Mouse (Mus musculus): ENCODE results near the gene Zbtb16. TPM values are rescaled to one million over a fixed set of nuclear protein-coding genes. Genes with fewer than 3 reads are reported as not detected.

The Zbtb16 gene
- polyA plus RNA-seq, 1 experiment from 2014 or later, result 13.3 TPM

GRCm38 (mm10) chr9:48655525-48656169, 180.4 kb downstream of the Zbtb16 start:
- Histone ChIP-seq H3K9ac (ENCODE audit: low read length) (no peak overlapping the region), H3K4me1 (replicated peaks; ENCODE audit: control insufficient read depth, insufficient read depth, low read length) (peaks cover 14% of the 10 kb centered on the region; the same call in 1 of the 2 replicates), H3K9me3 (ENCODE audit: control insufficient read depth, low read length) (peaks cover 4% of the 10 kb centered on the region), H3K4me2 (ENCODE audit: low read depth, low read length) (no peak overlapping the region), H3K27me3 (ENCODE audit: control insufficient read depth, insufficient read depth, low read depth, low read length) (no peaks in the 10 kb centered on the region; the same call in 1 of the 2 replicates), H3K36me3 (ENCODE audit: control insufficient read depth, insufficient read depth, low read length) (peaks cover 5% of the 10 kb centered on the region), H3K4me3 (ENCODE audit: low read length) (no peak overlapping the region), H3K27ac (ENCODE audit: low read length) (no peak overlapping the region)
- ATAC-seq (ENCODE audit: low read depth), result no peak
- WGBS, result 17% methylated on average over 5 of the region's 5 CpGs

GRCm38 (mm10) chr9:48654730-48655129, 181.3 kb downstream of the Zbtb16 start:
- Histone ChIP-seq H3K36me3 (ENCODE audit: control insufficient read depth, insufficient read depth, low read length) (peaks cover 5% of the 10 kb centered on the region), H3K4me3 (ENCODE audit: low read length) (no peak overlapping the region), H3K27me3 (ENCODE audit: control insufficient read depth, insufficient read depth, low read depth, low read length) (no peaks in the 10 kb centered on the region; the same call in 1 of the 2 replicates), H3K9me3 (ENCODE audit: control insufficient read depth, low read length) (peaks cover 4% of the 10 kb centered on the region), H3K9ac (ENCODE audit: low read length) (no peak overlapping the region), H3K27ac (ENCODE audit: low read length) (no peak overlapping the region), H3K4me2 (ENCODE audit: low read depth, low read length) (no peak overlapping the region), H3K4me1 (replicated peaks; ENCODE audit: control insufficient read depth, insufficient read depth, low read length) (peaks cover 7% of the 10 kb centered on the region)
- 23% methylated on average over 8 of the region's 8 CpGs for WGBS
- no peak for ATAC-seq (ENCODE audit: low read depth)

- H3K27me3 ChIP-seq (ENCODE audit: control insufficient read depth, insufficient read depth, low read depth, low read length), result no peaks in the 10 kb centered on the region; the same call in 1 of the 2 replicates
- no peak overlapping the region for H3K4me2 ChIP-seq (ENCODE audit: low read depth, low read length)
- 32% methylated on average over 7 of the region's 7 CpGs for WGBS
- H3K27ac ChIP-seq (ENCODE audit: low read length), result no peak overlapping the region
- ATAC-seq (ENCODE audit: low read depth), result no peak
- H3K9ac ChIP-seq (ENCODE audit: low read length), result no peak overlapping the region
- H3K36me3 ChIP-seq (ENCODE audit: control insufficient read depth, insufficient read depth, low read length), result no peaks in the 10 kb centered on the region
- peaks cover 16% of the 10 kb centered on the region for H3K4me1 ChIP-seq (replicated peaks; ENCODE audit: control insufficient read depth, insufficient read depth, low read length)
- no peak overlapping the region for H3K4me3 ChIP-seq (ENCODE audit: low read length)
- H3K9me3 ChIP-seq (ENCODE audit: control insufficient read depth, low read length), result no peaks in the 10 kb centered on the region
These were observed 182.5 kb downstream of the Zbtb16 start for GRCm38 (mm10) chr9:48653399-48654070.

- no peak for ATAC-seq (ENCODE audit: low read depth)
- Histone ChIP-seq H3K4me2 (ENCODE audit: low read depth, low read length) (no peak overlapping the region), H3K27me3 (ENCODE audit: control insufficient read depth, insufficient read depth, low read depth, low read length) (no peaks in the 10 kb centered on the region; the same call in 1 of the 2 replicates), H3K9me3 (ENCODE audit: control insufficient read depth, low read length) (no peaks in the 10 kb centered on the region), H3K4me1 (replicated peaks; ENCODE audit: control insufficient read depth, insufficient read depth, low read length) (peaks cover 20% of the 10 kb centered on the region), H3K36me3 (ENCODE audit: control insufficient read depth, insufficient read depth, low read length) (no peaks in the 10 kb centered on the region), H3K27ac (ENCODE audit: low read length) (no peak overlapping the region), H3K9ac (ENCODE audit: low read length) (no peak overlapping the region), H3K4me3 (ENCODE audit: low read length) (no peak overlapping the region)
- 54% methylated on average over 4 of the region's 4 CpGs for WGBS
These were observed 184.0 kb downstream of the Zbtb16 start for GRCm38 (mm10) chr9:48652026-48652425.

GRCm38 (mm10) chr9:48650846-48651245, 185.2 kb downstream of the Zbtb16 start:
- H3K4me1 ChIP-seq (replicated peaks; ENCODE audit: control insufficient read depth, insufficient read depth, low read length), result peaks cover 17% of the 10 kb centered on the region
- no peaks in the 10 kb centered on the region; the same call in 1 of the 2 replicates for H3K27me3 ChIP-seq (ENCODE audit: control insufficient read depth, insufficient read depth, low read depth, low read length)
- H3K9me3 ChIP-seq (ENCODE audit: control insufficient read depth, low read length), result no peaks in the 10 kb centered on the region
- no peak overlapping the region for H3K4me3 ChIP-seq (ENCODE audit: low read length)
- WGBS, result 80% methylated on average over 2 of the region's 2 CpGs
- H3K27ac ChIP-seq (ENCODE audit: low read length), result no peak overlapping the region
- ATAC-seq (ENCODE audit: low read depth), result no peak
- no peaks in the 10 kb centered on the region for H3K36me3 ChIP-seq (ENCODE audit: control insufficient read depth, insufficient read depth, low read length)
- H3K9ac ChIP-seq (ENCODE audit: low read length), result no peak overlapping the region
- H3K4me2 ChIP-seq (ENCODE audit: low read depth, low read length), result no peak overlapping the region

GRCm38 (mm10) chr9:48649851-48650685, 186.0 kb downstream of the Zbtb16 start:
- H3K9ac ChIP-seq (ENCODE audit: low read length), result no peak overlapping the region; the same call in 1 of the 2 replicates
- no peaks in the 10 kb centered on the region for H3K9me3 ChIP-seq (ENCODE audit: control insufficient read depth, low read length)
- H3K4me2 ChIP-seq (ENCODE audit: low read depth, low read length), result peak overlapping the region; percentile 61
- H3K4me3 ChIP-seq (ENCODE audit: low read length), result peak overlapping the region; percentile 45
- 55% methylated on average over 16 of the region's 17 CpGs for WGBS
- H3K36me3 ChIP-seq (ENCODE audit: control insufficient read depth, insufficient read depth, low read length), result no peaks in the 10 kb centered on the region
- no peak overlapping the region for H3K27ac ChIP-seq (ENCODE audit: low read length)
- H3K27me3 ChIP-seq (ENCODE audit: control insufficient read depth, insufficient read depth, low read depth, low read length), result no peaks in the 10 kb centered on the region; the same call in 1 of the 2 replicates
- peaks cover 16% of the 10 kb centered on the region for H3K4me1 ChIP-seq (replicated peaks; ENCODE audit: control insufficient read depth, insufficient read depth, low read length)
- no peak for ATAC-seq (ENCODE audit: low read depth)

GRCm38 (mm10) chr9:48649098-48649766, 186.8 kb downstream of the Zbtb16 start:
- 5% methylated on average over 17 of the region's 22 CpGs for WGBS
- peak overlapping the region; percentile 61 for H3K4me2 ChIP-seq (ENCODE audit: low read depth, low read length)
- peak; percentile 59 for ATAC-seq (ENCODE audit: low read depth)
- no peaks in the 10 kb centered on the region; the same call in 1 of the 2 replicates for H3K27me3 ChIP-seq (ENCODE audit: control insufficient read depth, insufficient read depth, low read depth, low read length)
- no peaks in the 10 kb centered on the region for H3K36me3 ChIP-seq (ENCODE audit: control insufficient read depth, insufficient read depth, low read length)
- no peak overlapping the region for H3K27ac ChIP-seq (ENCODE audit: low read length)
- H3K4me3 ChIP-seq (ENCODE audit: low read length), result peak overlapping the region; percentile 45
- peaks cover 16% of the 10 kb centered on the region for H3K4me1 ChIP-seq (replicated peaks; ENCODE audit: control insufficient read depth, insufficient read depth, low read length)
- H3K9ac ChIP-seq (ENCODE audit: low read length), result peak overlapping the region; percentile 66
- H3K9me3 ChIP-seq (ENCODE audit: control insufficient read depth, low read length), result no peaks in the 10 kb centered on the region

- H3K27me3 ChIP-seq (ENCODE audit: control insufficient read depth, insufficient read depth, low read depth, low read length), result no peaks in the 10 kb centered on the region; the same call in 1 of the 2 replicates
- H3K36me3 ChIP-seq (ENCODE audit: control insufficient read depth, insufficient read depth, low read length), result no peaks in the 10 kb centered on the region
- 51% methylated on average over 12 of the region's 12 CpGs for WGBS
- H3K9me3 ChIP-seq (ENCODE audit: control insufficient read depth, low read length), result no peaks in the 10 kb centered on the region
- no peak overlapping the region for H3K27ac ChIP-seq (ENCODE audit: low read length)
- peak overlapping the region; percentile 61 for H3K4me2 ChIP-seq (ENCODE audit: low read depth, low read length)
- H3K9ac ChIP-seq (ENCODE audit: low read length), result peak overlapping the region; percentile 66
- H3K4me3 ChIP-seq (ENCODE audit: low read length), result peak overlapping the region; percentile 45
- H3K4me1 ChIP-seq (replicated peaks; ENCODE audit: control insufficient read depth, insufficient read depth, low read length), result peaks cover 16% of the 10 kb centered on the region
- peak; percentile 6; the same call in 1 of the 2 replicates for ATAC-seq (ENCODE audit: low read depth)
These were observed 187.5 kb downstream of the Zbtb16 start for GRCm38 (mm10) chr9:48648285-48649097.
